Mouse (Mus musculus) liver, postnatal 0 days (tissue): ENCODE measurements around the gene Cops7b.

Source experiments
- CTCF ChIP-seq: sonication (generic); IDR thresholded peaks from 2 replicates; pipeline ENCODE4 v1.5.1; 2016; ENCODE audit warnings: antibody characterized with exemption, low read depth
- EP300 ChIP-seq: IDR thresholded peaks from 2 replicates; pipeline ENCODE4 v1.6.1; 2016; ENCODE audit warnings: antibody characterized with exemption, low read depth, mild to moderate bottlenecking

GRCm38 (mm10) chr1:86594539-86594938 is 11.8 kb downstream of the Cops7b start:
- no peak for TF ChIP-seq CTCF
- no peak for TF ChIP-seq EP300
